Mouse (Mus musculus): ENCODE measurements around the gene Nppb.
A peak's percentile ranks its signal among the peaks of the same experiment; 100 is the strongest.

The Nppb gene

DNA sequence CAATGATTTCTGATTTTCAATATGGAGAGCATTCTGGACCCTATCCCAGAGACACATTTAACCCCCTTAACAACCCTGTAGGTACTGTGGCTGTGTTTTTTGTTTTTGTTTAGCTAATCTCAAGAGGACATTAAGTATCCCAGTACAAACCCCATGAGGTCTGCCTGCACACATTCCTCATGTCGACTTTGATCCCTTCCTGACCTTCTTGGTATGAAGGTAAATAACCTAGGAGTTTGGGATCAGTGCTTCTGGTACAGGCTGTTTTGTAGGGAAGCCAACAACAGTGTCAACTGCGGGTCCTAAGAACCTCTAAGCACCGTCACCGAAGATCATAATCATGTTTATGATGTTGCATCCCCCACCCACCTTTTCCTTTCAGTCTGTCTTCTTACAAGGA, 7.9 kb upstream of the Nppb start:
- DNase-seq = no peak

DNA sequence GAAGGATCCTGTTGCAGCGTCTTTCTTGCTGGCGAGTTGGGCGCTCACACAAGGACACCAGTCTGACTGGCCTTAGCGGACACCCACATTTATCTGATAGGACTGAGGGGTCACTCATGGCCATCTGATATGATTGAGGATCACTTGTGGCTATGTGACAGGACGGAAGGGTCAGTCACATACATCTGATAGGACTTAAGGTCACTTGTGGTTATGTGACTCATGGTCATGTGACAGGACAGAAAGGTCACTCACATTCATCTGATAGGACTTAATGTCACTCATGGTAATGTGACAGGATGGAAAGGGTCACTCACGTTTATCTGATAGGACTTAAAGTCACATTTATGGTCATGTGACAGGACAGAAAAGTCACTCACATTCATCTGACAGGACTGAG, 7.2 kb upstream of the Nppb start:
- DNase-seq = no peak

DNA sequence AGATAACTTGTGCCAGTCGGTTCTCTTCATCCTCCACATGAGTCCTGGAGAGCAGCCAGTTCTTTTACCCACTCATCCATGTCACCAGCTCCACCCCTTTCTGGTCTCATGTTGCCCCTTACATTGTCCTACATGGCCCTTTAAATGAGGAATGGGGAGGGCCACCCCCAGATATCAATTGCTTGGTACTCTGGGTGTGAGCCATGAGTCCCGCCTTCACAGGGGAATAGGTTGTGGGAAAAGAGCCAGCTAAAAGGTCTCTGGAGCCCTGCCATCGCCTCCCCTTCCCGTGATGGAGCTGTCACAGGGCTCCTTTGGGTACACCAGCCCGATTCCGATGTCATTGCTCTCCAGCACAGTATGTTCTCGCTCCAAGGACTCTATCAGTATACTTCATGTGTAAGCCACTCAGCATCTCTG, 6.1 kb upstream of the Nppb start:
- DNase-seq = no peak

DNA sequence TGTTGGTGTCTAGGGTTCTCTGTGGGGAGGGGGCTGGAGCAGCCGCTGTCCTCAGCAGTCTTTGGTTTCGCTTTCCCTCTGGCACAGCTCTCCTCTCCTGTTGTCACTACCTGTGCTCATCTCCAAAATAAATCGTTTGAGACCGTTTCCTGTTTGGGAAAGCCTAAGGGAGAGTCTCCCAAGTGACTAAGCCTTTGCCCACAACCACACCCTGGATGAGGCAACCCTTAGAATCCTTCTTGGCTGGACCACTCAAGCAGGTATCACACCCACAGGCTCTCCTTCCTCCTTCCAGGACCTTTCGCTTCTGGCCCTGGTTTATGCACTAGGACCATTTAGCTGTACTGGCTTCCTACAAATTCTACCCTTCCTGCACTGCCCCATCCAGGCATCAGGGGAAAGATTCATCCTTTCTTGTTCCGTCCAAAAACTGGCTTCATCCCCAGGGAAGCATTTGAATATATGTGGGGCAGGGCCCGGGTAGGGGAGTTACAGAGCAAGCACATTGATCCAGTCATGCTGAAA, 8.0 kb downstream of the Nppb start:
- no peak for DNase-seq

- DNase-seq = no peak
Measured at GRCm38 (mm10) chr4:147995311-147995710, 9.7 kb downstream of the Nppb start.

GRCm38 (mm10) chr4:148000202-148000772, 14.7 kb downstream of the Nppb start, which contains the start of gene Nppa:
TSS of gene Nppa (plus strand) at chr4:148000722.
- DNase-seq = no peak

DNA sequence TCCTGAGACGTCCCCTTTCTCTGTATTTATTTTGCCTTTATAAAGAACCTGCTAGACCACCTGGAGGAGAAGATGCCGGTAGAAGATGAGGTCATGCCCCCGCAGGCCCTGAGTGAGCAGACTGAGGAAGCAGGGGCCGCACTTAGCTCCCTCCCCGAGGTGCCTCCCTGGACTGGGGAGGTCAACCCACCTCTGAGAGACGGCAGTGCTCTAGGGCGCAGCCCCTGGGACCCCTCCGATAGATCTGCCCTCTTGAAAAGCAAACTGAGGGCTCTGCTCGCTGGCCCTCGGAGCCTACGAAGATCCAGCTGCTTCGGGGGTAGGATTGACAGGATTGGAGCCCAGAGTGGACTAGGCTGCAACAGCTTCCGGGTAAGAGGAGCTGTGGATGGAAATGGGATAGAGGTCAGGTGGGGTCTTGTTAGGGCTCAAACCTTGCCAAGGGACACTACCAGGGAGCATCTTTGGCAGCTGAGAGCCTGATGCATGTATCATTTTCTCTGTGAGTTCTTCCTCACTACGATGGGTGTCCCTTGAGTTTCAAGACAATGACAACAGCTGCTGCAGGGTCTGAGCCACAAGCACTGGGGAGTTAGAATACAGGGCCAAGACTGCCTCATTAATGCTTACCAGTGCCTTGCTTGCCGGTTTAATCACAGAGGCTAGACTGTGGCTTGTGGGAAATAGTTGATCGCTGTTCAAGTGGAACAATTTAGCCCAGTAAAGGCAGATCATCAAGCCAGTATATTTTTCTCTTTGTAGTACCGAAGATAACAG, 15.6 kb downstream of the Nppb start:
- DNase-seq = no peak

GRCm38 (mm10) chr4:148001866-148002265, 16.3 kb downstream of the Nppb start:
- DNase-seq = no peak

GRCm38 (mm10) chr4:148004361-148004760, 18.8 kb downstream of the Nppb start:
- DNase-seq = no peak

DNA sequence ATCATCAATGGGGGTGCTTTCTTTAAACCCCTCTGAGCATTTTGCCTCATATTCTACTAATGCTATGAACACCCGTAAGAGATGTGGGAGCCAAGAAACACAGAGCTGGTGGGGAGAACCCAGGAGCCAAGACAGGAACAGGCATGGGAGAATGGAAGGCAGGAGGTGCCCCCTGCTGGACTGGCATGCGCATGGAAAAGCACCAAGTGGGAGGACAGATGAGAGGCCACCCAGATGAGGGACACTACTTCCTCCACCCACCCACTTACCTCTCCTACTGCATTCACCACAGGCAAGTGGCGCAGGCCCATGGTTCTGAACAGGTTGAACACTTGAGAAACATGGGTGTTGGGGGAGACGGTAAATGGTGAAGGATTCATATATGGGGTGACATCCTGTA, 22.8 kb downstream of the Nppb start:
- DNase-seq = peak; percentile 52

DNA sequence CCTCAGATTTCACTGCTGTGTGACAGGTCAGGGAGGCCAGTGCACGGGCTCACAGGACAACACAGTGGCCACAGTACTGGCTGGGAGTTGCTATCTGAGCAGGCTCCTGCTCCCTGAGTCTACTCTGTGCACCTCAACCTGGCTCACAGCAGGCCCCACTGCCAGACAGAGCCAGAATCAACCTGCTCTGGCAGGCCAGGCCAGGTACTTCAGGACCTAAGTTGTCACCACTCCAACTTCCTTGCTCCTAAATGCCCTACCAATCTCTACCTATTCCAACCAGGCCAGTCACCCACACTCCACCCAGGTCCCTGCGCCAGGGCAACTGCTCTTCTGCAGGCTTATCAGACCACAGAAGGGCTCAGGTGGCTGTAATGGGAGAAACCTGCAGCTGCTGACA, 24.1 kb downstream of the Nppb start:
- no peak for DNase-seq

- no peak for DNase-seq
Measured at GRCm38 (mm10) chr4:148011332-148011731, 25.7 kb downstream of the Nppb start.

DNA sequence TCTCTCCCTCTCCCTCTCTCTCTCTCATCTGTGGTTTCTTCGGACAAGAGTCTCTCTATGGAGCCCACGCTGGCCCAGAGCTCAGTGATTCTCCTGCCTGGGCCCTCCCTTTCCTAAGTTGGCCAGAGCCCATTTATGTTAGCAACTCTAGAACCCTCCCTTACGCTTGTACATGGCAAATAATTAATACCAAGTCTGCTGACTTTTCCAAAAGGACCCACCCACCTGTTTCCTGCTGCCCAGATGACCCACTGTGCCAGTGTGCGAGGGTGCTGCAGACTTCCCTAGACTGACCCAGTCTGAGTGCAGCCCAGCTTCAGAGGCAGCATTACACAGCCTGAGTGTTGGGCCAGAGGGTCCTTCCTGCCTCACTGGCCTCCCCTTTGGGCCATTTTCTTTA, 26.6 kb downstream of the Nppb start:
- DNase-seq = peak; percentile 42

GRCm38 (mm10) chr4:148015418-148015817, 29.8 kb downstream of the Nppb start:
- no peak for DNase-seq

GRCm38 (mm10) chr4:148016981-148017380, 31.4 kb downstream of the Nppb start:
- DNase-seq = peak; percentile 50

DNA sequence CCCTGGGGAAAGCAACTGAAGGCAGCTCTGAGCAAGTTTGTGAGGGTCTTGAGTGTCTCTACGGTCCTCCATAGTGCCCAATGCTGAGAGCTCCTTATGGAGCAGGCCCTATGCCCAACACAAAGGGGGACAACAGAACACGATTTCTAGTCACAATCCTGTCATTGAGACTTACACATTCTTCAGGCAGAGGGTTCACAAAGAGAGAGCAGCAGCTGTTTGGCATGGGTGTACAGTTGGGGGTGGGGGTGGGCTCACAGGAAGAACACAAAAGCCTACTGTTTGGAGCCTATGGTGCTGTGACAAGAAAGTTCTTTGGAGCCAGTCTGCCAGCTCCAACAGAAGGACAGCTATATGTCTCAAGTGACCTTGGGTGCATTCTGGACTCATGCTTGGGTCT, 32.8 kb downstream of the Nppb start:
- DNase-seq = no peak

GRCm38 (mm10) chr4:148024003-148024402, 38.4 kb downstream of the Nppb start:
- peak; percentile 67 for DNase-seq

DNA sequence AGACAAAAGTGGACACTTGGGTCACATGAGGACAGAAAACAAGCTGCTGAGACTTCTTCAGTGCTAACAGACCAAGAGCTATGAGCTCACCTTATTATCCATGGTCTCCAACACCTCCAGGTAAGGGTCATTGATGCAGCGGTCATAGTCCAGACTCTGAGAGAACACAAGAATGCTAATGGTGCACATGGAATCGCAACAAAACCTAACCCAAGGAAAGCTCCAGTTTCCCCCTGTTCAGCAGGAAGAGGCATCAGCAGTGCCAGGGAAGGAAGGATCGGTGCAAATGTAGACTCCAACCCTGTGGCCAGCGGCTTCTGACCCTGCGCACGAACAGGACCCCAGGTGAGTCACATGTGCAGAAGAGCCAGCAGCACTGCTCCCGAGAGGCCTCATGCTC, 43.7 kb downstream of the Nppb start:
- DNase-seq = peak; percentile 33

DNA sequence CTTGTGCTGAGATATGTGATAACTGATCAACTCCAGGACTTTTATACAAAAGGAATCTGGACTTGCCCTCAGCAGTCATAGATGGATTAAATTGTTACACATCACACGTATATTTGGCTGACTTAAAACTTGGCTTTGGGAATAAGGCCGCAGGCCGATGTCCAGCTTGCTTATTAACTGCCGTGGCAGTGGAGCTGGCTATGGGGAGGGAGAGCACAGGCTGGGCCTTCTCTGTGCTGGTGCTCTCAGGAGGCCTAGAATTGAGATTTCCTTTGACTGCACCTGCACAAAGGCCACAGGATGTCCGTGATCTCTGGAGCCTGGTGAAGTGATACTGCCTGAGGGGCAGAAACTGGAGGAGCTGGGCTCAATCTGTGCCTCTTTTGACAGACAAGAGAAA, 44.9 kb downstream of the Nppb start:
- peak; percentile 70 for DNase-seq

DNA sequence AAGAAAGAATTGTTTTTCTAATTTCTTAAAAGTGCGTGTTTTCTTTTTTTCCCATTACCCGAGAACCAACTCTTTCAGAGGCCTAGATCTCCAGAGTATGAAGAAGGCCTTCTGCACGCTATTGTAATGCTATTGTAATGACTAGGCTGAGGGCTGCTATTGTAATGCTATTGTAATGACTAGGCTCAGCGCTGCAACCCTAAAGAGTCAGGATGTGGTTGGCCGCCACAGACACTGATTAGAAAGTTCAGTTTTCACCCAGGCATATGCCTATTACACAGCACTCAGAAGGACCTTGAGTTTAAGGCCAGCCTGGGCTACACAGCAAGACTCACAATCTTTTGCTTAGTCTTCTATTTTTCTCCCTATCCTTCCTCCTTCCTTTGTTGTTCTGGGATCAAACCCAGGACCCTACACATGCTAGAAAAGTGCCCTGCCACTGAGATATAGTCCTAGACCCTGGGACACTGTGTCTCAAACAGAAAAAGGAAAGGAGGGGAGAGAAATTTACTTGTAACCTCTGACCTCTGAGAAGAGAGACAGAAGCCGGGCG, 48.3 kb downstream of the Nppb start:
- no peak for DNase-seq

DNA sequence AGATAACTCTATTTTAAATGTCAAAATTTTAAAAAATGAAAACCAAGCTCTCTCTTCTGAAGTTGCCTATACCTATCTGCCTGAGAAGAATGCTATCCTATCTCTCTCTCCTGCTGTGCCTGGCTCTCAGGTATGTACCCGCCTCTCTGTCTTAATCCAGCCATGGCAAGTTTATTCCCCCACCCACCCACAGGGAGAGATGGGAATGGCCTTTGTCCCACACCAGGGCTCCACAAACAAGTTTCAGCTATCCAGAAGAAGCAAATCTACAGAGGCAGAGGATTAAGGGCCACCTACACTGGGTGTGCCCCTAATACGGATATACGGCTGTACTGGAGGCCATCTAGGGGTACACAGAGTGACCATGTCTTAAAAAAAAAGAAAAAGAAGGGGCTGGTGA, 49.9 kb downstream of the Nppb start:
- DNase-seq = peak; percentile 42

All from kidney, postnatal 14 days (tissue).